Mouse (Mus musculus): ENCODE measurements around the gene Mbnl2.
A peak's percentile ranks its signal among the peaks of the same experiment; 100 is the strongest.

- no peak for TF ChIP-seq CTCF (conservative IDR thresholded peaks at IDR 0.05 in 1 of 2, IDR thresholded peaks at IDR 0.05 in 1 of 2; ENCODE audit: low read depth in 2 of 2, low read length in 2 of 2)
- TF ChIP-seq JUN (IDR thresholded peaks at IDR 0.05; ENCODE audit: insufficient read depth, low read depth, low read length) = no peak
- TF ChIP-seq ZMIZ1 (IDR thresholded peaks at IDR 0.05; ENCODE audit: low read depth, low read length) = no peak
- peak; percentile 99 for TF ChIP-seq ZKSCAN1 (IDR thresholded peaks at IDR 0.05; ENCODE audit: borderline replicate concordance, low read depth, low read length)
- TF ChIP-seq USF1 (IDR thresholded peaks at IDR 0.05; ENCODE audit: low read depth, low read length) = no peak
- TF ChIP-seq UBTF (IDR thresholded peaks at IDR 0.05; ENCODE audit: low read depth, low read length) = no peak
These were observed 109.1 kb downstream of the Mbnl2 start for GRCm38 (mm10) chr14:120384615-120385014.

All from CH12.LX (cell line).